Mouse (Mus musculus) liver, embryonic 13.5 days (tissue): Measurements from ENCODE around the gene Fam241b. TPM values are rescaled to one million over a fixed set of nuclear protein-coding genes. Genes with fewer than 3 reads are reported as not detected.

Source experiments
- ATAC-seq: fragments of 200-750 bp; cut with Nextera tagmentation; 2 replicates; pipeline ENCODE4 v1.8.0; 2017; ENCODE audit warnings: low read depth, mild to moderate bottlenecking, moderate number of reproducible peaks, moderate library complexity
- DNase-seq: peaks from one replicate; pipeline ENCODE4 v3.0.0; 2022
- H3K27ac ChIP-seq: fragments of 300-500 bp; sonication (generic); 2 replicates; pipeline ENCODE4 v1.5.1; 2015; ENCODE audit warnings: moderate library complexity, mild to moderate bottlenecking, inconsistent platforms
- H3K27me3 ChIP-seq: fragments of 300-500 bp; sonication (generic); 2 replicates; pipeline ENCODE4 v1.6.1; 2015; ENCODE audit warnings: mild to moderate bottlenecking, inconsistent platforms
- H3K36me3 ChIP-seq: fragments of 300-500 bp; sonication (generic); 2 replicates; pipeline ENCODE4 v1.6.1; 2015; ENCODE audit warnings: mild to moderate bottlenecking, inconsistent platforms
- H3K4me1 ChIP-seq: fragments of 300-500 bp; sonication (generic); replicated peaks from 2 replicates; pipeline ENCODE4 v1.6.1; 2015; ENCODE audit warnings: inconsistent platforms
- H3K4me2 ChIP-seq: fragments of 300-500 bp; sonication (generic); 2 replicates; pipeline ENCODE4 v1.6.1; 2015; ENCODE audit warnings: inconsistent platforms, mild to moderate bottlenecking, moderate library complexity
- H3K4me3 ChIP-seq: fragments of 300-500 bp; sonication (generic); replicated peaks from 2 replicates; pipeline ENCODE4 v1.5.1; 2015; ENCODE audit warnings: mild to moderate bottlenecking, inconsistent platforms
- H3K9ac ChIP-seq: fragments of 300-500 bp; sonication (generic); 2 replicates; pipeline ENCODE4 v1.6.1; 2015; ENCODE audit warnings: mild to moderate bottlenecking, inconsistent platforms
- H3K9me3 ChIP-seq: fragments of 300-500 bp; sonication (generic); replicated peaks from 2 replicates; pipeline ENCODE4 v1.6.1; 2016; ENCODE audit warnings: inconsistent platforms
- WGBS: fragments of 180-500 bp; shearing (Covaris S2); methylation state at CpG from one replicate; pipeline ENCODE4 v1.1.7; 2015; ENCODE audit not compliant: insufficient replicate concordance; 5-methylcytosine and 5-hydroxymethylcytosine counted together
- polyA plus RNA-seq: library from polyadenylated mRNA; unstranded; fragments of >200 nt; fragmentation: Nextera tagmentation; extraction: Ambion mirVana; gene quantifications from 2 replicates; pipeline ENCODE4 v1.2.1, GENCODE M21; 2015

Gene Fam241b
- polyA plus RNA-seq, 1 experiment from 2014 or later = 1.1 TPM

- H3K27ac ChIP-seq = no peak overlapping the region
Observed at GRCm38 (mm10) chr10:62069398-62069797, 74.3 kb downstream of the Fam241b start.

GRCm38 (mm10) chr10:62068532-62068931, 75.2 kb downstream of the Fam241b start:
- no peaks in the 10 kb centered on the region for H3K9me3 ChIP-seq
- DNase-seq = no peak

More at GRCm38 (mm10) chr10:62069398-62069797, 74.3 kb downstream of the Fam241b start:
- H3K27me3 ChIP-seq = no peaks in the 10 kb centered on the region
- WGBS = 46% methylated on average over 7 of the region's 7 CpGs
- no peak for ATAC-seq
- no peak for DNase-seq
- peaks cover 7% of the 10 kb centered on the region for H3K4me1 ChIP-seq
- no peaks in the 10 kb centered on the region for H3K9me3 ChIP-seq
- H3K4me3 ChIP-seq = no peak overlapping the region
- H3K36me3 ChIP-seq = no peaks in the 10 kb centered on the region
- H3K9ac ChIP-seq = no peak overlapping the region
- H3K4me2 ChIP-seq = no peak overlapping the region

GRCm38 (mm10) chr10:62066213-62066612, 77.5 kb downstream of the Fam241b start:
- no peak overlapping the region for H3K9ac ChIP-seq
- no peaks in the 10 kb centered on the region for H3K27me3 ChIP-seq
- DNase-seq = peak; percentile 27
- no peak overlapping the region for H3K27ac ChIP-seq
- H3K4me3 ChIP-seq = no peak overlapping the region
- 15% methylated on average over 7 of the region's 7 CpGs for WGBS
- no peaks in the 10 kb centered on the region for H3K9me3 ChIP-seq
- H3K4me1 ChIP-seq = peaks cover 7% of the 10 kb centered on the region
- no peak for ATAC-seq
- no peak overlapping the region for H3K4me2 ChIP-seq
- no peaks in the 10 kb centered on the region for H3K36me3 ChIP-seq

More at GRCm38 (mm10) chr10:62068532-62068931, 75.2 kb downstream of the Fam241b start:
- no peaks in the 10 kb centered on the region for H3K27me3 ChIP-seq
- no peak for ATAC-seq
- H3K4me1 ChIP-seq = peaks cover 7% of the 10 kb centered on the region
- no peaks in the 10 kb centered on the region for H3K36me3 ChIP-seq
- H3K4me2 ChIP-seq = no peak overlapping the region
- no peak overlapping the region for H3K9ac ChIP-seq
- 63% methylated on average over 9 of the region's 9 CpGs for WGBS
- no peak overlapping the region for H3K27ac ChIP-seq
- H3K4me3 ChIP-seq = no peak overlapping the region

GRCm38 (mm10) chr10:62062786-62063185, 80.9 kb downstream of the Fam241b start:
- Histone ChIP-seq H3K9me3 (no peaks in the 10 kb centered on the region), H3K9ac (no peak overlapping the region), H3K4me1 (peaks cover 7% of the 10 kb centered on the region), H3K4me2 (no peak overlapping the region), H3K36me3 (no peaks in the 10 kb centered on the region), H3K27ac (no peak overlapping the region), H3K27me3 (no peaks in the 10 kb centered on the region), H3K4me3 (no peak overlapping the region)
- DNase-seq (no peak), ATAC-seq (no peak)
- WGBS = 50% methylated on average over 5 of the region's 5 CpGs

- H3K27me3 ChIP-seq = no peaks in the 10 kb centered on the region
- no peak overlapping the region for H3K27ac ChIP-seq
- 55% methylated on average over 14 of the region's 14 CpGs for WGBS
- H3K4me3 ChIP-seq = no peak overlapping the region
- H3K9ac ChIP-seq = no peak overlapping the region
- H3K36me3 ChIP-seq = no peaks in the 10 kb centered on the region
- H3K9me3 ChIP-seq = no peaks in the 10 kb centered on the region
- peaks cover 2% of the 10 kb centered on the region for H3K4me1 ChIP-seq
- H3K4me2 ChIP-seq = no peak overlapping the region
- no peak for ATAC-seq
- no peak for DNase-seq
Observed at GRCm38 (mm10) chr10:62060969-62061678, 82.6 kb downstream of the Fam241b start.

- no peaks in the 10 kb centered on the region for H3K9me3 ChIP-seq
- ATAC-seq (no peak), DNase-seq (no peak)
- no peaks in the 10 kb centered on the region for H3K36me3 ChIP-seq
- no peaks in the 10 kb centered on the region for H3K4me1 ChIP-seq
- H3K9ac ChIP-seq = no peak overlapping the region
- no peak overlapping the region for H3K4me3 ChIP-seq
- H3K27ac ChIP-seq = no peak overlapping the region
- no peak overlapping the region for H3K4me2 ChIP-seq
- H3K27me3 ChIP-seq = no peaks in the 10 kb centered on the region
- WGBS = 52% methylated on average over 16 of the region's 16 CpGs
Observed at GRCm38 (mm10) chr10:62060224-62060913, 83.4 kb downstream of the Fam241b start.

- no peaks in the 10 kb centered on the region for H3K4me1 ChIP-seq
- H3K9me3 ChIP-seq = no peaks in the 10 kb centered on the region
- H3K9ac ChIP-seq = no peak overlapping the region
- WGBS = 60% methylated on average over 13 of the region's 13 CpGs
- DNase-seq (no peak), ATAC-seq (no peak)
- H3K27ac ChIP-seq = no peak overlapping the region
- H3K4me2 ChIP-seq = no peak overlapping the region
- H3K36me3 ChIP-seq = no peaks in the 10 kb centered on the region
- H3K4me3 ChIP-seq = no peak overlapping the region
- H3K27me3 ChIP-seq = no peaks in the 10 kb centered on the region
Observed at GRCm38 (mm10) chr10:62058508-62059375, 85.0 kb downstream of the Fam241b start.

Other genes starting within 250 kb of the Fam241b start
- gene Col13a1, start 164.8 kb downstream of the Fam241b start, polyA plus RNA-seq = 1.3 and 1.4 TPM in 2 replicates
- not detected in 2 replicates for gene Neurog3, start 10.8 kb downstream of the Fam241b start, polyA plus RNA-seq
- 8.8 and 9.3 TPM in 2 replicates for gene Tspan15, start 87.3 kb upstream of the Fam241b start, polyA plus RNA-seq
- gene Tacr2, start 108.5 kb upstream of the Fam241b start, polyA plus RNA-seq = not detected in 2 replicates
- gene Hk1, start 236.0 kb upstream of the Fam241b start, polyA plus RNA-seq = 88.4 and 108 TPM in 2 replicates